Mouse (Mus musculus): Measurements from ENCODE around the gene Gm2000. TPM values are rescaled to one million over a fixed set of nuclear protein-coding genes. Genes with fewer than 3 reads are reported as not detected.

Gene Gm2000
- polyA plus RNA-seq (2015; fragmentation: Nextera tagmentation; extraction: Ambion mirVana): 833 and 849 TPM in 2 replicates

DNA sequence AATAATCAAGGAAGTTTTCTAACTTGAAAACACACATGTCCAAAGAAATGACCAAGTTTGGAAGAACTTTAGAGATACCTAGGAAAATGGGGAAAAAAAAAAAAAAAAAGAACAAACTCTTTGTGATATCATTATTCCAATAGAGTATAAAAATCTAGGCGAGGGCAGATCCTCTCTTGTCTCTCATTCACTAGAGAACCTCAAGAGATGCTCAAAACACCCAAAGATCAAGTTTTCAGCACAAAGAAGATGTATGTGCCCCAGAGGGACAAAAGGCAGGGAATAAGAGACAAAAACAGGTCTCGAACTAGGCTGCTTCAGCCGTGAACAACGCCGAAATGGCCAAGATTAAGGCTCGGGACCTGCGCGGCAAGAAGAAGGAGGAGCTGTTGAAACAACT is at the start of gene Gm2000:
TSS of gene Gm2000 (plus strand) at position 301 of the 400 bp plus-strand sequence.
- Histone ChIP-seq H3K4me2 (ENCODE audit: low read depth, low read length) (no peak within 1 kb of the TSS), H3K9me3 (replicated peaks; ENCODE audit: control insufficient read depth, low read length) (no peaks in the 10 kb centered on the region; the same call in 1 of the 2 replicates), H3K9ac (ENCODE audit: low read length) (no peak within 1 kb of the TSS), H3K36me3 (ENCODE audit: control insufficient read depth, insufficient read depth, low read length) (no peaks in the 10 kb centered on the region), H3K4me1 (ENCODE audit: control insufficient read depth, insufficient read depth, low read length) (no peaks in the 10 kb centered on the region), H3K27ac (ENCODE audit: low read length) (no peak within 1 kb of the TSS), H3K4me3 (replicated peaks; ENCODE audit: low read length) (no peak within 1 kb of the TSS), H3K27me3 (ENCODE audit: control insufficient read depth, insufficient read depth, low read length) (no peaks in the 10 kb centered on the region)
- ATAC-seq (ENCODE audit: insufficient read depth, low FRiP score): no peak
- 89% methylated on average over 8 of the region's 8 CpGs for WGBS

GRCm38 (mm10) chr1:156323126-156323525 is 42.7 kb upstream of the Gm2000 start:
- Histone ChIP-seq H3K27ac (ENCODE audit: low read length) (no peak overlapping the region), H3K4me3 (replicated peaks; ENCODE audit: low read length) (no peak overlapping the region), H3K27me3 (ENCODE audit: control insufficient read depth, insufficient read depth, low read length) (no peaks in the 10 kb centered on the region), H3K9me3 (replicated peaks; ENCODE audit: control insufficient read depth, low read length) (no peaks in the 10 kb centered on the region), H3K9ac (ENCODE audit: low read length) (no peak overlapping the region), H3K4me1 (ENCODE audit: control insufficient read depth, insufficient read depth, low read length) (no peaks in the 10 kb centered on the region), H3K4me2 (ENCODE audit: low read depth, low read length) (no peak overlapping the region), H3K36me3 (ENCODE audit: control insufficient read depth, insufficient read depth, low read length) (no peaks in the 10 kb centered on the region)
- WGBS: 88% methylated on average over 9 of the region's 9 CpGs
- no peak for ATAC-seq (ENCODE audit: insufficient read depth, low FRiP score)

DNA sequence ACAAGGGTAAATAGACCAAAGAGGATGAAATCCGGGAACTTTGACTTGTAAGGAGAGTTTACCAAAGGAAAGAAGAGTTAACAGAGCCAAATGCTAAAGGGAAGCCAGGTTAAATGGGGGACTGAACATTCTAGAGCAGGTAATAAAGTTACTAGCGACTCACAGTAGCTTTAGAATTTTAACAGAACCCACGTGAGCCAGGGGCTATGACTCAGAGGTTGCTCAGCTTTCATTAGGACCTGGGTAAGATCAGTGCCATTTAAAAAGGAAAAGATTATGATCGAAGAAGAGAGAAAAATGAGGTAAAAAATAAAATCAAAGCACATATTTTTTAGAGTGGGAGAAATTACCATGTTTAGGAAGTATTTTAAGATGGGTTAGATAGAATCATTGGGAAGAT is 25.0 kb upstream of the Gm2000 start:
- no peak overlapping the region for H3K9ac ChIP-seq (ENCODE audit: low read length)
- H3K27ac ChIP-seq (ENCODE audit: low read length): no peak overlapping the region
- 75% methylated on average over 4 of the region's 4 CpGs for WGBS
- H3K36me3 ChIP-seq (ENCODE audit: control insufficient read depth, insufficient read depth, low read length): no peaks in the 10 kb centered on the region
- no peaks in the 10 kb centered on the region for H3K4me1 ChIP-seq (ENCODE audit: control insufficient read depth, insufficient read depth, low read length)
- H3K9me3 ChIP-seq (replicated peaks; ENCODE audit: control insufficient read depth, low read length): no peaks in the 10 kb centered on the region
- no peaks in the 10 kb centered on the region for H3K27me3 ChIP-seq (ENCODE audit: control insufficient read depth, insufficient read depth, low read length)
- no peak overlapping the region for H3K4me2 ChIP-seq (ENCODE audit: low read depth, low read length)
- no peak for ATAC-seq (ENCODE audit: insufficient read depth, low FRiP score)
- H3K4me3 ChIP-seq (replicated peaks; ENCODE audit: low read length): no peak overlapping the region

- no peak overlapping the region for H3K4me3 ChIP-seq (replicated peaks; ENCODE audit: low read length)
- no peak overlapping the region for H3K4me2 ChIP-seq (ENCODE audit: low read depth, low read length)
- no peak overlapping the region for H3K9ac ChIP-seq (ENCODE audit: low read length)
- WGBS: 53% methylated on average over 4 of the region's 4 CpGs
- ATAC-seq (ENCODE audit: insufficient read depth, low FRiP score): no peak
- no peak overlapping the region for H3K27ac ChIP-seq (ENCODE audit: low read length)
- H3K27me3 ChIP-seq (ENCODE audit: control insufficient read depth, insufficient read depth, low read length): no peaks in the 10 kb centered on the region
- H3K36me3 ChIP-seq (ENCODE audit: control insufficient read depth, insufficient read depth, low read length): no peaks in the 10 kb centered on the region
- H3K9me3 ChIP-seq (replicated peaks; ENCODE audit: control insufficient read depth, low read length): no peaks in the 10 kb centered on the region
- H3K4me1 ChIP-seq (ENCODE audit: control insufficient read depth, insufficient read depth, low read length): no peaks in the 10 kb centered on the region
These were observed 21.4 kb upstream of the Gm2000 start for GRCm38 (mm10) chr1:156344433-156344832.

- Histone ChIP-seq H3K36me3 (ENCODE audit: control insufficient read depth, insufficient read depth, low read length) (no peaks in the 10 kb centered on the region), H3K4me3 (replicated peaks; ENCODE audit: low read length) (no peak overlapping the region), H3K27ac (ENCODE audit: low read length) (no peak overlapping the region), H3K4me1 (ENCODE audit: control insufficient read depth, insufficient read depth, low read length) (no peaks in the 10 kb centered on the region), H3K27me3 (ENCODE audit: control insufficient read depth, insufficient read depth, low read length) (no peaks in the 10 kb centered on the region), H3K9me3 (replicated peaks; ENCODE audit: control insufficient read depth, low read length) (no peaks in the 10 kb centered on the region), H3K4me2 (ENCODE audit: low read depth, low read length) (no peak overlapping the region), H3K9ac (ENCODE audit: low read length) (no peak overlapping the region)
- WGBS: 81% methylated on average over 4 of the region's 4 CpGs
- no peak for ATAC-seq (ENCODE audit: insufficient read depth, low FRiP score)
These were observed 20.2 kb upstream of the Gm2000 start for GRCm38 (mm10) chr1:156345633-156346032.

DNA sequence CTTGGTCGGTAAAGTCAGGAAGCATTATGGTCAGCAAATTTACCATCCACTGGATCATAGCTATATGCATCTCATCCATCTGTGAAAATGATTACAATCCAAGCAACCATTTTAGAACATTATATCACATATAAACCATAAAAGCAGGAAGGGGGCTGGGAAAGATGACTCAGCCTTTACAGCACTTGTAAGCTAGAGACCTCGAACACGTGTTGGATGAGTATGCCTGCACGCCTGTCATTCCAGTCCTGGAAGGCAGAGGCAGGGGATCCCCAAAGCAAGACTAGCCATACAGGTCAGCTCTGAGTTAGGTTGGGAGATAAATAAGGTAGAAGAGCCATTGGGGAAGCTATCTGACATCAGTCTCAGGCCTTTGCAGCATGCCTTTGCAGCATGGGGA is 16.8 kb upstream of the Gm2000 start:
- WGBS: 74% methylated on average over 4 of the region's 4 CpGs
- H3K9ac ChIP-seq (ENCODE audit: low read length): no peak overlapping the region
- H3K27me3 ChIP-seq (ENCODE audit: control insufficient read depth, insufficient read depth, low read length): no peaks in the 10 kb centered on the region
- no peaks in the 10 kb centered on the region for H3K4me1 ChIP-seq (ENCODE audit: control insufficient read depth, insufficient read depth, low read length)
- no peaks in the 10 kb centered on the region for H3K36me3 ChIP-seq (ENCODE audit: control insufficient read depth, insufficient read depth, low read length)
- no peak for ATAC-seq (ENCODE audit: insufficient read depth, low FRiP score)
- no peaks in the 10 kb centered on the region for H3K9me3 ChIP-seq (replicated peaks; ENCODE audit: control insufficient read depth, low read length)
- no peak overlapping the region for H3K4me2 ChIP-seq (ENCODE audit: low read depth, low read length)
- H3K4me3 ChIP-seq (replicated peaks; ENCODE audit: low read length): no peak overlapping the region
- H3K27ac ChIP-seq (ENCODE audit: low read length): no peak overlapping the region

GRCm38 (mm10) chr1:156350441-156350840 is 15.4 kb upstream of the Gm2000 start:
- Histone ChIP-seq H3K9me3 (replicated peaks; ENCODE audit: control insufficient read depth, low read length) (no peaks in the 10 kb centered on the region), H3K9ac (ENCODE audit: low read length) (no peak overlapping the region), H3K4me1 (ENCODE audit: control insufficient read depth, insufficient read depth, low read length) (no peaks in the 10 kb centered on the region), H3K27ac (ENCODE audit: low read length) (no peak overlapping the region), H3K4me3 (replicated peaks; ENCODE audit: low read length) (no peak overlapping the region), H3K36me3 (ENCODE audit: control insufficient read depth, insufficient read depth, low read length) (no peaks in the 10 kb centered on the region), H3K4me2 (ENCODE audit: low read depth, low read length) (no peak overlapping the region), H3K27me3 (ENCODE audit: control insufficient read depth, insufficient read depth, low read length) (no peaks in the 10 kb centered on the region)
- WGBS: 85% methylated on average over 4 of the region's 4 CpGs
- no peak for ATAC-seq (ENCODE audit: insufficient read depth, low FRiP score)

DNA sequence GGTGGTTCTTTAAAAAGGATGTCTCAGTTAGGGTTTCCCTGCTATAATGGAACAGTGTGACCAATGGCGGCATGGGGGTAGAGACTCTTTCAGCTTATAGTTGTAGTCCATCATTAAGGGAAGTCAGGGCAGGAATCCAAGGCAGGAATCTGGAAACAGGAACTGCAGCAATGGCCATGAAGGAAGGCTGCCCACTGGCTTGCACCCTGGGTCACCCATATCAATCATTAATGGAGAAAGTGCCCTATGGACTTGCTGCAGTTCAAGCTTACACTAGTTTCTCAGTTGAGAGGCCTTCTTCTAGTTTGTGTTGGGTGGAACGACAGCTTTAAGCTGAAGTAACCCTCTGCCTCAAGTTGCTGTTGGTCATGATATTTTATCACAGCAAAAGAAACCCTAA is 13.4 kb upstream of the Gm2000 start:
- no peaks in the 10 kb centered on the region for H3K36me3 ChIP-seq (ENCODE audit: control insufficient read depth, insufficient read depth, low read length)
- WGBS: 88% methylated on average over 2 of the region's 2 CpGs
- no peaks in the 10 kb centered on the region for H3K9me3 ChIP-seq (replicated peaks; ENCODE audit: control insufficient read depth, low read length)

GRCm38 (mm10) chr1:156381217-156381616 is 15.4 kb downstream of the Gm2000 start:
- Histone ChIP-seq H3K9ac (ENCODE audit: low read length) (no peak overlapping the region), H3K4me3 (replicated peaks; ENCODE audit: low read length) (no peak overlapping the region), H3K36me3 (ENCODE audit: control insufficient read depth, insufficient read depth, low read length) (no peaks in the 10 kb centered on the region), H3K27me3 (ENCODE audit: control insufficient read depth, insufficient read depth, low read length) (no peaks in the 10 kb centered on the region), H3K9me3 (replicated peaks; ENCODE audit: control insufficient read depth, low read length) (no peaks in the 10 kb centered on the region), H3K27ac (ENCODE audit: low read length) (no peak overlapping the region), H3K4me1 (ENCODE audit: control insufficient read depth, insufficient read depth, low read length) (no peaks in the 10 kb centered on the region), H3K4me2 (ENCODE audit: low read depth, low read length) (no peak overlapping the region)
- ATAC-seq (ENCODE audit: insufficient read depth, low FRiP score): no peak
- 86% methylated on average over 3 of the region's 3 CpGs for WGBS

More for the DNA sequence above, 13.4 kb upstream of the Gm2000 start:
- H3K4me2 ChIP-seq (ENCODE audit: low read depth, low read length): no peak overlapping the region
- no peak overlapping the region for H3K9ac ChIP-seq (ENCODE audit: low read length)
- no peaks in the 10 kb centered on the region for H3K4me1 ChIP-seq (ENCODE audit: control insufficient read depth, insufficient read depth, low read length)
- no peak overlapping the region for H3K4me3 ChIP-seq (replicated peaks; ENCODE audit: low read length)
- no peak for ATAC-seq (ENCODE audit: insufficient read depth, low FRiP score)
- H3K27ac ChIP-seq (ENCODE audit: low read length): no peak overlapping the region
- H3K27me3 ChIP-seq (ENCODE audit: control insufficient read depth, insufficient read depth, low read length): no peaks in the 10 kb centered on the region

GRCm38 (mm10) chr1:156386232-156386631 is 20.4 kb downstream of the Gm2000 start:
- no peaks in the 10 kb centered on the region for H3K36me3 ChIP-seq (ENCODE audit: control insufficient read depth, insufficient read depth, low read length)
- no peak for ATAC-seq (ENCODE audit: insufficient read depth, low FRiP score)
- no peak overlapping the region for H3K27ac ChIP-seq (ENCODE audit: low read length)
- no peak overlapping the region for H3K9ac ChIP-seq (ENCODE audit: low read length)
- H3K4me3 ChIP-seq (replicated peaks; ENCODE audit: low read length): no peak overlapping the region
- no peaks in the 10 kb centered on the region for H3K27me3 ChIP-seq (ENCODE audit: control insufficient read depth, insufficient read depth, low read length)
- 83% methylated on average over 4 of the region's 4 CpGs for WGBS
- H3K4me2 ChIP-seq (ENCODE audit: low read depth, low read length): no peak overlapping the region
- no peaks in the 10 kb centered on the region for H3K4me1 ChIP-seq (ENCODE audit: control insufficient read depth, insufficient read depth, low read length)
- no peaks in the 10 kb centered on the region for H3K9me3 ChIP-seq (replicated peaks; ENCODE audit: control insufficient read depth, low read length)

Data from stomach, embryonic 16.5 days (tissue).